Mouse (Mus musculus) heart, embryonic 11.5 days (tissue): Measurements from ENCODE around the gene Samd7. TPM values are rescaled to one million over a fixed set of nuclear protein-coding genes. Genes with fewer than 3 reads are reported as not detected.

ENCODE experiments used
- ATAC-seq: fragments of 200-750 bp; cut with Nextera tagmentation; replicated peaks from 2 replicates; pipeline ENCODE4 v1.8.0; 2017; ENCODE audit warnings: moderate library complexity; ENCODE audit not compliant: insufficient number of reproducible peaks, low FRiP score, low TSS enrichment
- H3K27ac ChIP-seq: fragments of 300-500 bp; sonication (generic); 2 replicates; pipeline ENCODE4 v1.5.1; 2014; ENCODE audit warnings: mild to moderate bottlenecking, low read depth, low read length
- H3K27me3 ChIP-seq: fragments of 300-500 bp; sonication (generic); 2 replicates; pipeline ENCODE4 v1.6.1; 2014; ENCODE audit warnings: mild to moderate bottlenecking, low read length, mixed read lengths; ENCODE audit not compliant: control insufficient read depth, insufficient read depth
- H3K36me3 ChIP-seq: fragments of 300-500 bp; sonication (generic); 2 replicates; pipeline ENCODE4 v1.6.1; 2014; ENCODE audit warnings: mild to moderate bottlenecking, low read length, moderate library complexity, mixed read lengths; ENCODE audit not compliant: control insufficient read depth, insufficient read depth
- H3K4me1 ChIP-seq: fragments of 300-500 bp; sonication (generic); 2 replicates; pipeline ENCODE4 v1.6.1; 2014; ENCODE audit warnings: low read length; ENCODE audit not compliant: control insufficient read depth, insufficient read depth
- H3K4me2 ChIP-seq: fragments of 300-500 bp; sonication (generic); 2 replicates; pipeline ENCODE4 v1.6.1; 2014; ENCODE audit warnings: mild to moderate bottlenecking, moderate library complexity
- H3K4me3 ChIP-seq: fragments of 300-500 bp; sonication (generic); 2 replicates; pipeline ENCODE4 v1.5.1; 2014; ENCODE audit warnings: low read depth, low read length
- H3K9ac ChIP-seq: fragments of 300-500 bp; sonication (generic); 2 replicates; pipeline ENCODE4 v1.6.1; 2014; ENCODE audit warnings: mild to moderate bottlenecking, low read depth, low read length, moderate library complexity
- H3K9me3 ChIP-seq: fragments of 300-500 bp; sonication (generic); replicated peaks from 2 replicates; pipeline ENCODE4 v1.6.1; 2016; ENCODE audit warnings: low read length; ENCODE audit not compliant: control insufficient read depth
- WGBS: fragments of 180-500 bp; shearing (Covaris S2); extraction: QIAGEN DNeasy Blood & Tissue Kit; methylation state at CpG from one replicate; pipeline ENCODE4 v1.1.7; 2014; ENCODE audit not compliant: insufficient replicate concordance; 5-methylcytosine and 5-hydroxymethylcytosine counted together
- polyA plus RNA-seq: library from polyadenylated mRNA; unstranded; fragments of >200 nt; fragmentation: Nextera tagmentation; extraction: Ambion mirVana; gene quantifications from 2 replicates; pipeline ENCODE4 v1.2.1, GENCODE M21; 2014

Samd7 gene
- polyA plus RNA-seq, 1 experiment from 2014 or later = not detected

- Histone ChIP-seq H3K4me2 (no peak overlapping the region), H3K27ac (no peak overlapping the region), H3K36me3 (no peaks in the 10 kb centered on the region), H3K4me3 (no peak overlapping the region), H3K9me3 (no peaks in the 10 kb centered on the region), H3K9ac (no peak overlapping the region), H3K27me3 (no peaks in the 10 kb centered on the region), H3K4me1 (no peaks in the 10 kb centered on the region)
- WGBS = 87% methylated on average over 3 of the region's 3 CpGs
- ATAC-seq = no peak
These were observed 27.4 kb upstream of the Samd7 start for GRCm38 (mm10) chr3:30718649-30719048.

- H3K27ac ChIP-seq = no peak overlapping the region
- H3K27me3 ChIP-seq = no peaks in the 10 kb centered on the region
- H3K9ac ChIP-seq = no peak overlapping the region
- H3K4me1 ChIP-seq = peaks cover 3% of the 10 kb centered on the region; the same call in 1 of the 2 replicates
- WGBS = 72% methylated on average over 4 of the region's 4 CpGs
- no peak overlapping the region for H3K4me3 ChIP-seq
- H3K9me3 ChIP-seq = no peaks in the 10 kb centered on the region
- no peaks in the 10 kb centered on the region for H3K36me3 ChIP-seq
- ATAC-seq = no peak
- no peak overlapping the region for H3K4me2 ChIP-seq
These were observed 24.1 kb upstream of the Samd7 start for GRCm38 (mm10) chr3:30722036-30722435.

GRCm38 (mm10) chr3:30722461-30722860 lies 23.6 kb upstream of the Samd7 start:
- H3K27ac ChIP-seq = no peak overlapping the region
- no peak for ATAC-seq
- H3K4me2 ChIP-seq = no peak overlapping the region
- H3K4me1 ChIP-seq = peaks cover 3% of the 10 kb centered on the region; the same call in 1 of the 2 replicates
- no peaks in the 10 kb centered on the region for H3K27me3 ChIP-seq
- no peak overlapping the region for H3K4me3 ChIP-seq
- 77% methylated on average over 2 of the region's 2 CpGs for WGBS
- no peak overlapping the region for H3K9ac ChIP-seq
- no peaks in the 10 kb centered on the region for H3K9me3 ChIP-seq
- H3K36me3 ChIP-seq = no peaks in the 10 kb centered on the region

DNA sequence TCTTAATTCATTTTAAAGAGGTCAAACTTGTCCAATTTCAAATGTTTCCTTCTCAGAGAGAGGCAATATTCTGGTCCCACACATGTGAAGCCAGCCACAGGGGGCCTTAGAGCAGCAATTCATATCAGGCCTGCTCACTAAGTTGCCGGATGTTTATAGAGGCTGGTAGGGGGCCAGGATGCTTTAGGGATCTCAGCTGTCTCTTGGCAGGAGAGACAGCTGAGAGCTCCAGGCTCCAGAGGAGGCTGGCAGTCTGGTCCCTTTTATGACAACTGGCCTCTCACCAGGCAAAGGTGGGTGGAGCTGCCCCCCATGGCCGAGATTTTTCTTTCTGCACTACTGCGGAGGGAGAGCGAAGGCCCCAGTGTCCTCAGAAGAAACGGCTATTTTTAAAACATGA lies 22.9 kb upstream of the Samd7 start:
- Histone ChIP-seq H3K27ac (no peak overlapping the region), H3K4me2 (no peak overlapping the region), H3K27me3 (no peaks in the 10 kb centered on the region), H3K9me3 (no peaks in the 10 kb centered on the region), H3K4me3 (no peak overlapping the region), H3K36me3 (no peaks in the 10 kb centered on the region), H3K4me1 (peaks cover 3% of the 10 kb centered on the region; the same call in 1 of the 2 replicates), H3K9ac (no peak overlapping the region)
- WGBS = 38% methylated on average over 5 of the region's 5 CpGs
- ATAC-seq = no peak

GRCm38 (mm10) chr3:30724105-30724824 lies 21.8 kb upstream of the Samd7 start:
- no peak overlapping the region for H3K4me3 ChIP-seq
- no peak for ATAC-seq
- H3K9me3 ChIP-seq = no peaks in the 10 kb centered on the region
- H3K4me1 ChIP-seq = peaks cover 3% of the 10 kb centered on the region; the same call in 1 of the 2 replicates
- WGBS = 44% methylated on average over 10 of the region's 10 CpGs
- H3K4me2 ChIP-seq = no peak overlapping the region
- no peak overlapping the region for H3K9ac ChIP-seq
- no peak overlapping the region for H3K27ac ChIP-seq
- H3K27me3 ChIP-seq = no peaks in the 10 kb centered on the region
- no peaks in the 10 kb centered on the region for H3K36me3 ChIP-seq

DNA sequence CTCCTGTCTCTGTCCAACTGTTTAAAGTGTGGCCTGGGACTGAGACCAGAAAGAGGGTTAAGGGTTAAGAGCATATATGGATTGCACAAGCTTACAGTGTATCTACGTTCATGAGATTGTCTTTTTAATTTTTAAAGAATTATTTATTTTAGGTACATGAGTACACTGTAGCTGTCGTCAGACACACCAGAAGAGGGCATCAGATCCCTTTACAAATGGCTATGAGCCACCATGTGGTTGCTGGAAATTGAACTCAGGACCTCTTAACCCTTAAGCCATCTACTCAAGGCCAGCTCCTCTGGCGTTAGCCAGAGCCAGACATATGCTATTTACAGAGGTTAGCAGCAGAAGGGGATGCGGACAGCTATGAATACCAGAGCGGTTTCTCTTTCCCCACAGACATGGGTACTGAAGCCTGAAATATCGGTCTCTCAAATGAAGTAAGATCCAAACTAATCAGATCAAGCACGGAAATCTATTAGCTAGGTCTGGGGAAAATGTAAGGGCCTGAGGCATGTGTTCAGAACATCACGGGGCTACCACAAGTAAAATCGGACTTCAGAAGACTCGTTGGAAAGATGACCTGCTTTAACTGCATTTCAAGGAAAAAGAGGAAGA lies 21.1 kb upstream of the Samd7 start:
- Histone ChIP-seq H3K27me3 (no peaks in the 10 kb centered on the region), H3K27ac (no peak overlapping the region), H3K4me1 (peaks cover 3% of the 10 kb centered on the region; the same call in 1 of the 2 replicates), H3K9me3 (no peaks in the 10 kb centered on the region), H3K4me3 (no peak overlapping the region), H3K36me3 (no peaks in the 10 kb centered on the region), H3K9ac (no peak overlapping the region), H3K4me2 (no peak overlapping the region)
- 69% methylated on average over 10 of the region's 10 CpGs for WGBS
- ATAC-seq = no peak

GRCm38 (mm10) chr3:30725514-30725913 lies 20.6 kb upstream of the Samd7 start:
- no peak overlapping the region for H3K27ac ChIP-seq
- H3K27me3 ChIP-seq = no peaks in the 10 kb centered on the region
- peaks cover 3% of the 10 kb centered on the region; the same call in 1 of the 2 replicates for H3K4me1 ChIP-seq
- 72% methylated on average over 7 of the region's 7 CpGs for WGBS
- H3K9ac ChIP-seq = no peak overlapping the region
- H3K4me2 ChIP-seq = no peak overlapping the region
- no peak overlapping the region for H3K4me3 ChIP-seq
- no peak for ATAC-seq
- H3K36me3 ChIP-seq = no peaks in the 10 kb centered on the region
- H3K9me3 ChIP-seq = no peaks in the 10 kb centered on the region

DNA sequence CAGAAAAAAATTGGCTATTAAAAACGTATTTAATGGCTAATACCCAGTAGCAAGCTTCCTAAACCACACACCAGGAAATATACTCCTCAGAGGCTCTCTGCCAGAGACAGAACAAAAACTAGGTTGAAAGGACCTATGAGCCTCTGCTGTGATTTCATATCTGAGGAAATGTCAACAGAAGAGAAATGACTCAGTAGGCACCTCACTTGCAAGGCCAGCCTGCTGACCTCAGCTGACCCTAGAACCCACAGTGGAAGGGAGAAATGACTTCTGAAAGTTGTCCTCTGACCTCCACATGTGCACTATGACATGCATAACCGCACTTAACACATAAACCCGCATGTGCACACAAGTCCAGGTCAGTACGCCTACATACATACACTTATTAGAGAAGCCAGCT lies 18.9 kb upstream of the Samd7 start:
- no peak for ATAC-seq

More for the DNA sequence above, 18.9 kb upstream of the Samd7 start:
- Histone ChIP-seq H3K27me3 (no peaks in the 10 kb centered on the region), H3K27ac (no peak overlapping the region), H3K4me3 (no peak overlapping the region), H3K9me3 (no peaks in the 10 kb centered on the region), H3K9ac (no peak overlapping the region), H3K4me2 (no peak overlapping the region), H3K4me1 (peaks cover 3% of the 10 kb centered on the region; the same call in 1 of the 2 replicates), H3K36me3 (no peaks in the 10 kb centered on the region)
- WGBS = 60% methylated on average over 4 of the region's 4 CpGs
